Mouse (Mus musculus) cerebellum, adult 9-11 months (tissue): ENCODE results near the gene Ccdc155.

Experiments
- DNase-seq: peaks from one replicate; pipeline ENCODE4 v3.0.0; 2022

Ccdc155 gene

GRCm38 (mm10) chr7:45204380-45205143 lies at the start of gene Ccdc155:
Gene Ccdc155 (minus strand): TSS chr7:45204892.
- DNase-seq = peak; percentile 97

- no peak for DNase-seq
Observed at GRCm38 (mm10) chr7:45253806-45254205, 49.1 kb upstream of the Ccdc155 start.

- DNase-seq = no peak
Observed at GRCm38 (mm10) chr7:45247666-45248065, 43.0 kb upstream of the Ccdc155 start.

- no peak for DNase-seq
Observed at GRCm38 (mm10) chr7:45241389-45241749, 36.7 kb upstream of the Ccdc155 start.

GRCm38 (mm10) chr7:45240633-45241388 lies 36.1 kb upstream of the Ccdc155 start, which contains the start of gene Slc6a16:
Gene Slc6a16 (plus strand): TSS chr7:45241085.
- DNase-seq = no peak

DNA sequence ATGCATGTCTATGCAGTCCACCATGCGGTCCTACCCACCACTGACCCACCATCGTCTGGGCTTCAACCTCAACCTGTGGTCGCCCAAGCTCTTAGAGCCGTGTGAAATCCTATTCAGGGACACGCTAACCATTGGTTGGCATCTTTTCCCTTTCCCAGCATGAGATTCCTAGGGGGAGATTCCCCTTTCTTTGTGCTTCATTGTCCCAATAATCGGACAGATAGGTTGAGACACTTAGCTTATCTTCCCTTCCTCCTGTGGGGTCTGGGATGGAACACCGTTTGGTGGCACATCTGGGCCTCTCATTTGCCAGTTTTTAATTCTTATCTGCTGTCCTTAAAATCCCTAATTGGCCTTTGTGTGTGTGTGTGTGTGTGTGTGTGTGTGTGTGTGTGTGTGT lies 35.4 kb upstream of the Ccdc155 start:
- no peak for DNase-seq

DNA sequence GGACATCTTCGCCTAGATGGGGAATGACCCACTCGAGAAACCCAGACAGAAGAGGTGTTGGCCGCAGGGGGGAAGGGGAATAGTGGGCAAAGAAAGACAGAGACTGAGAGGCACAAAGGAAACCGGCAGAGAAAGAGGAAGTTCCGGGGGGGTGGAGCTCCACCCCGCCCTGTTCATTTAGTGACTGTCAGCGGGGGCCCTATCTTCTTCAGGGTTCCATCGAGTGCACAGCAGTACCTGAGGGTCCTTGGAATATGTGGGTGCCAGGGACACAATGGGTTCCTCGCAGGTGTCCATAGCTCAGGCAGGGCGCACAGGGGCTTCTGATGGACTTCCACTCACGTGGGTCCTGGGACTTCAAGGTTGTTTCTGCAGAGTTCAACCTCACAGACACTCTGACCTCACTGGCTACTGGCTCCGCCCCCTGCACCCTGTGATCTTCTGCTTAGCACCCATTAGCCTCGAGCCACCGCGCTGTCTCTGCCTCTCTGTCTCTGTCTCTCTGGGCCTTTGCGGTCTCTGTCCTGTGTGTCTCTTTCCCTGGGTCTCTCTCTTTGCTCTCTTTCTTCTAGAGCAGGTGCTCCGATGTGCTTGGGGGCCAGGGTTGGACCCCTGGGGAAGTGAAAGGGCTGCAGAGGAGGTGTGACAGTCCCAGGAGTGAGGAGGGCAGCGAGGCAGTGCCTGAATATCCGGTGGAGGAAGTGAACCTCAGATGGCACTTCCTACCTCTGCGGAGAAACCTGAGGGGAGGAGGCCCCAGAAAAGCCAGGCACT lies 34.2 kb upstream of the Ccdc155 start, which contains the start of gene Cd37:
TSS of gene Cd37 (minus strand) at position 393 of the 774 bp plus-strand sequence.
- no peak for DNase-seq

DNA sequence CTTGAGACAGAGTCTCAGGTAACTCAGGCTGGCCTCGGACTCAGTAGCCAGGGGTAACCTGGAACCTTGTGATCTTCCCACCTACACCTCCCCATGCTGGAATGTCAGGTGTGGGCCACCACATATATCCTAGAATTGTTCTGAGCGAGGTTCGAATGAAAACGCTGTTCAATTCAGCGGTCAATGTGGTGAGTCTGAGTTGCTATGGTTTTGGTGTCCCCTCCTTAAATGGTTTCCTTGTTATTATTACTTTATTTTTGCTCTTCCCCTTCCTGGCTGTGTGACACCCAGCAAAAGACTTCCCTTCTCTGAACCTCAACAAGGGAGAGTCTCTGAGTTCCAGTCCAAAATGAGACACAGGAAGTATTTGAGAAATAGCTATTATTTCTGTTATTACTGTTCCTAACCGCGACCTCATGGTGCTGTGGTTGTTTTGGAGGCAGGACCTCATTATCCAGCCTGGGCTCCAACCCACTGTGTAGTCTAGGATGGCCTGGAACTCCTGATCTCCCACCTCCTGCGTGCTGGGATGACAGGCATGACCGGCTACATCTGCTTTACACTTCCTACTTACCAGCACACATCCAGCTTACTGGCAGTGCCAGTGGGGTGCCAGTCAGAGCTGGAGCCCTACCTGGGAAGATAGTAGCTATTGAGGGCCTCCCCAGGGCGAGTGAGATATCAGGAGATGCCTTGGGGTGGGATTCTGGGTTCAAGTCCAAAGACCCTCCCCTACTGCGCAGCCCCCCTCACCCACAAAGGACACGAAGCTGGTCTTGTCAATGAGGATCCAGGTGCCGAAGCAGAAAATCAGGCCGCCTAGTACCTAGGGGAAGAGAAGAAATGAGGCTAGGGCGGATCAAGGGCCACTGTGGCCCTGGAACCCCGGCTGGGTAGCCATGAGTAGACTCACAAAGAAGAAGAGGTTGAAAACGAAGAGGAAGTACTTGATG lies 33.3 kb upstream of the Ccdc155 start:
- DNase-seq = no peak

- no peak for DNase-seq
Observed at GRCm38 (mm10) chr7:45235656-45236180, 31.0 kb upstream of the Ccdc155 start.

GRCm38 (mm10) chr7:45234922-45235571 lies 30.4 kb upstream of the Ccdc155 start:
- no peak for DNase-seq

GRCm38 (mm10) chr7:45234333-45234841 lies 29.7 kb upstream of the Ccdc155 start:
- DNase-seq = no peak

GRCm38 (mm10) chr7:45233580-45234332 lies 29.1 kb upstream of the Ccdc155 start:
- DNase-seq = peak; percentile 32

GRCm38 (mm10) chr7:45232716-45233465 lies 28.2 kb upstream of the Ccdc155 start:
- no peak for DNase-seq

GRCm38 (mm10) chr7:45231941-45232340 lies 27.2 kb upstream of the Ccdc155 start:
- no peak for DNase-seq

DNA sequence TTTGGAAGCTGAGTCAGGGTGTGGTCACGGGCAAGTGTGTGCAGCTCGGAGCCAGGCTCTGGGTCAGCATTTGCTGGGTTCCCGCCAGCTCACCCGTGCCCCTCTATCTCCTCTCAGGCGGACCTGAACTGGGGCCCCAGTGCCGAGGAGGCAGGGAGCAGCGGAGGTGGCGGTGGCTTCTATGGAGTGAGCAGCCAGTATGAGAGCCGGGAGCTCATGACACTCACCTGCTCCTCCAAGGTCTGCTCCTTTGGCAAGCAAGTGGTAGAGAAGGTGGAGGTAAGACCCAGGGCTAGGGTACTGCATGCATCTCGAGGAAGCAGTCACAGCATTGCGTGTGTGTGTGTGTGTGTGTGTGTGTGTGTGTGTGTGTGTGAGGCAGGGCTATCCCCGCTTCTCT lies 26.5 kb upstream of the Ccdc155 start:
- DNase-seq = no peak

DNA sequence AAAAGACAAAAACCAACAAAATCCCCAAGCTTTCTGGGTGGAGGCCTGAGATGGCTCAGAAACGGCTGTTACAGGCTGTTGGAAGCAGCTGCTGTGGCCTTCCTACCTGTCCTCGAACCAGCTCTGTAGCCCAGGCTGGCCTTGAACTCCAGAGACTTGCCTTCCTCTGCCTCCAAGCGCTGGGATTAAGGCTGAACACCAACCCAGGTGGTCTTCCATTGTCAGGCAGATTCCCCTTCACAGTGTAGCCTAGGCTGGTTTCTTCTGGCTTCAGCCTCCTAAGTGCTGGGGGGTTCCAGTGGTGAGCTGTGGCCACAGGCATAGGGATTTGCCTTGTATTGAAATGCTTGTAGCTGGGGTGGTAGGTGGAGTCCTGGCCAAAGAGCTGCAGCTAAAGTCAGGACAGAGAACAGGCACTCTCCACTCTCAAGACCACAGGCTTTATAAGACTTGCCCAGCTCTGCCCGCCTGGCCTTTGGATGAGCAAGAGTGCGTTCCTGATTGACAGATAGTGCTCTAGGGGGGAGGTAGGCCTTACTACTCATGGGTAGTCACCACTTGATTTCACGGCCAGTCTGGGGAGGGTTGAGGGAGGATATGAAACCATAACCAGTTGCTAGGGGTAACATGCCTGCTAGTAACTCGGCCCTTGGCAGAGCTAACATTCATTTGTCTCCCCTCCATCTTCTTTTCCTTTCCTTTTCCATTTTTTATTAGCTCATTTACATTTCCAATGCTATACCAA lies 24.9 kb upstream of the Ccdc155 start:
- no peak for DNase-seq

DNA sequence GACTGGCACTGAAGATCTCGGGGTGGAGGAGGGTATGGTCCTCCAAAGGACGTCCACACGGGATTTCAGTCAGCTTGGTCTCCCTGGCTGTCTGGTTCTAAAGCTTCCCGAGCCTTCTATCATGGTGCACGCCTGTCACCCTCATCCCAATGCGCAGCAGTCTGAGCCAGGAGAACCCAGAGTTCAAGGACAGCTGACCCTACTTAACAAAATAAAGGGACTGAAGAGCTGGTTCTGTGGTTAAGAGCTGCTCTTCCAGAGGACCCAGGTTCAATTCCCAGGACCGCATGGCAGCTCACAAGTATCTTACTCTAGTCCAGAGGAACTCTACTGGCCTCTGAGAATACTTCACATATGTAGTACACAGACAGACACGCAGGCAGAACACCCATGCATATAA lies 24.4 kb upstream of the Ccdc155 start:
- no peak for DNase-seq

DNA sequence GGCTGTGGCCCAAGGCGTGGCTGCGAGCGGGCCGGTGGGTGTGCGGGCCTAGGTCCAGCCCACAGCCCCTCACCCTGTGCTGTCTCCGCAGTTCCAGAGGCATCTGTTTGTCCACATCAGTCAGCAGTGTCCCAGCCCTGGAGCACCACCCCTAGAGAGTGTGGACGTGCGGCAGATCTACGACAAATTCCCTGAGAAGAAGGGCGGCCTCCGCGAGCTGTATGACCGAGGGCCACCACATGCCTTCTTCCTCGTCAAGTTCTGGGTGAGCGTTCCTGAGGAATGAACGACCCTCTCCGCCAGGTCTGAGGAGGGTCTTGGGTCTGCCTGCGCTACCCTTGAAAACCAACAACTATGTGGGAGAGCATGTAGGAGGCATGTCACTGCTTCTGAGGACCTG lies 23.9 kb upstream of the Ccdc155 start:
- no peak for DNase-seq

GRCm38 (mm10) chr7:45226421-45226820 lies 21.7 kb upstream of the Ccdc155 start:
- DNase-seq = no peak
